Mouse (Mus musculus) MN1 (cell line): ENCODE results near the gene Sorbs1.

Experiments
- DNase-seq: peaks from one replicate; pipeline ENCODE4 v3.0.0-alpha.2; 2016; ENCODE audit warnings: low spot score

Sorbs1 gene

DNA sequence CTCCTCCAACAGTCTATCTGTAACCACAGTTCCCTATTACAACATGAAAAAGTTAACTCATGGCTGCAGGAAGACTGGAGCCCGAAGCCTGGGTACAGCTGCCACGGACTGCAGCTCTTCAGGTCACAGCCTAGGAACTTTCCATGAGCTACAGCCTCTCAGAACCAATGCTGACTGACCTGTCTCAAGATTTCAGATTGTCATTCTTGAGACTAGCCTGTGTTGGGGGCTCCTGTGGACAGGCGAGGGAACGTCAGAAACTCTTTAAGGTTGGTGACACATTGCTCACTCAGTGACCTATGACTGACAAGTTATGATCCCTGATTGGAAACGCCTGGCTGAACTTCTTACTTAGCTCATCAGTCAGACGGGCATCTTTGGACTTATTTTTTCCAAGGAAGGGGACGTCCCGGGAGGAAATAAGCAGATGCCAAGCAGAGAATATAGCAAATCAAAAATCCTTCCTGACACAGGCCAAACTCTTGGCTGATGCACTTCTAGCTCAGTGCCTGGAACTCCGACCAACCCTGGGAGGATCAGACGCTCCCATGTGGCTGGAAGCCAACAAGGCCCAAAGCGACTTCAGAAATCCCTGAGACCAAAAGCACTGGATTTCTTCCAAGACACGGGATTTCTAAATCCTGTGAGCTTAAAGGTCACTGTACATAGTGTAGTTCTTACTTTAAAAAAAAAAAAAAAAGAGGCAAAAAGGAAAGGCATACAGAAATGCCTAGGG, 76.9 kb downstream of the Sorbs1 start:
- DNase-seq: no peak

DNA sequence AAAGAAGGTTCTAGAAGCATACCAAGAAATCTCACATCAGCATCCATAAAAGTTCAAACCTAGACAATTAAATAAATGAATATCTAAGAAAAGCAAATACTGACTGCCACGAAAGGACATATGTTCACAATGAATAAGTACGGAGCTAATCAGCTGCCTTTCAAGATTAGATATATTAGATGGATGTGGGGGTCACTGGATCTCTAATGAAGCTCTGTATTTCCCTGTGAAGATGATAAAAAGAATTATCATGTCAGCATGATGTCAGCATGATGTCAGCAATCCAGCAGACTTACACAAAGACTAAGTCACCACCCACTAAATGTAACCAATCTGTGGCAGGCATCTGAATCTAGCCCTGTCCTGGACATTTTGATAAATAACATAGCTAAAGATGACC, 77.8 kb downstream of the Sorbs1 start:
- no peak for DNase-seq

DNA sequence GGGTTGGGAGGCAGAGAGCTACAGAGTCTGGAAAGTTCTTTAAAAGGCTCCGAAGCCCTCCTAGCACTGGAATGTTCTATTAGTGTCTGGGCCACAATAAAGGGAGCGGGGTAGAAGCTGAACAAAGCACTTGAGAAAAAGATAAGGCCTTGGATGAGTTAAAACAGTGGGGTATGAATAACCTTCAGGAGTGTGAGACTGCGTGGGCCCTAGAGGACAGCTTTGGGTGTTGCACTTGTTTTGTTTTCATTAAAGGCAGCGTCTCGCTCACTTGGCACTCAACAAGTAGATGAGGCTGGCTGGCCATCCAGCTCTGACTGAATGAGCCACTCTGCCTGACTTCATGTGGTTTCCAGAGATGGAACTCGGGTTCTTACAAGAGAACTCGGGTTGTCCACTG, 78.5 kb downstream of the Sorbs1 start:
- no peak for DNase-seq

DNA sequence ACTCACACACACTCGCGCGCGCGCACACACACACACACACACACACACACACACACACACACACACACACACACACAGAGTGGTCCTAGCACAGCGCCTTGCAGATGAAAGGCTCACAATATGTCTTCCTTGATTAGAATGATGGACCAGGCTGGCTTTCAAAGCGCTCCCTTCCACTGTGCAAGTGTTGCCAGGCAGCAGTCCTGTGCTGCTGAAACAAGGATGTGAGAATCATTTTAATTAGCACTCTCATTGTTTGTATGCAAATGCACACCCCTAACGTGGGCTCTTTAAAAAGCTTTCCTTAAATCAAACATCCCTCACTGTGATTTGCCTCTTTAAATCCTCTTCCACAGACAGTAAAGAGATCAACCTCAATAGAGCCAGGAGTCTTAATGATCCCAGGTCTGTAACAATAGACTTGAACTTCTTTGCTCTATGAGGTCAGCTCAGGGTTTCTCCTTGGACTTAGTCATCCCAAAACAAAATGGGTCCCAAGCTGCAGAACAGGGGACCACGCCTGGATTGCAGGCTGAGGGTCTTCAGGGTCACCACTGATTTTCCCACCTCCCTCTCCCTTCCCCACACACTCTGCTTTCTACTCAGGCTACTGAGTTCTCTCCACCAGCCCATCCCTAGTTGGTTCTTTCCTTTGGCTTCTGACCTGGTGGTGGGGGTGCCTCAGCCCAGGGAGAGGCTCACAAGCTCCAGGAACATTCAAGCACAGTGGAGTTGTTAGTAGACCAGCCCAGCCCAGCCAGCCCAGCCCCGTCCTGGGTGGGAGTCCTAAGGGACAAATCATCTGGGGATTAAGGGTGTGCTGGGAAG, 79.3 kb downstream of the Sorbs1 start:
- DNase-seq: no peak

DNA sequence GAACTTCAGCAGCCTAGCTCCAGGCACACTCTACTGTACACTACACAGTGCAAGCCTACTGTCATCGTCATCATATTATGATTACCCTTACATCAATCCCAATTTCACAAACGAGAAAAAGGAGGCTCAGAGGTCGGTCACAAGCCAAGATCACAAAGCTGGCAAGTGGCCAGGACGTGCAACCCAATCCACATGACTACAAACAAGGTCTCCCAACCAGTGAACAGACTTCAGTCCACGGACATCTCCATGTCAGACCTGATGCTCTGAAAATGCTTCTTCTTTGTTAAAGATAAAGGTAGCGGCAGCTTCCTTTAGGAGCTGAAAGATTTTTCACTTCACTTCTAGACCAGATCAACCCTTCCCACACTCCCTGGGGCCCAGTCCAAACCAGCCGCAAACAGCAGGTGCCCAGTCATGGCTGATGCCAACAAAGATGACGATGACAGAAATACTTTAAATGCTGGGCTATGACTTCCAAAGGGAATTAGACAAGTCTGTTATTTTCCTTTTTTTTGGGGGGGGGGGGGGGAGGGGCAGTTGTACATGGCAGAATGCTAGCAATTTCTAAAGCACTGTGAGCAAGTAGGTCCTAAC, 80.2 kb downstream of the Sorbs1 start:
- DNase-seq: no peak

DNA sequence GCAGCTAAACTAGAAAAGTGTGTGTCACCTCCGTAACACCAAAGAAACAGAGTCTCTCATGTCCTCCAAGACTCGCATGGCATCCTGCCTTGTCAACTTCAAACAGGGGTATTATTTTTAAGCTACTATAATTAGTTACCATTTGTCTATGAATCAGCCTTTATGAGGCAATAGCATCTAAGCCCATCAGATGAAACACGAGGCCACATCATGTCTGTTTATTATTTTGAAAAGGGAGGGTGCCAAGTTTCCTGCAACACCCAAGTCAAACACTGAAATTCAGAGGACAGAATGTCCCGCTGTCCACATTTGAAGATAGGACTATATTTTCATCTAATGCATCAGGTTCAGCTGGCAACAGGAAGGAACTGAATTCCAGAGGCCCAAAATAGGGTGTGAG, 81.6 kb downstream of the Sorbs1 start:
- no peak for DNase-seq

DNA sequence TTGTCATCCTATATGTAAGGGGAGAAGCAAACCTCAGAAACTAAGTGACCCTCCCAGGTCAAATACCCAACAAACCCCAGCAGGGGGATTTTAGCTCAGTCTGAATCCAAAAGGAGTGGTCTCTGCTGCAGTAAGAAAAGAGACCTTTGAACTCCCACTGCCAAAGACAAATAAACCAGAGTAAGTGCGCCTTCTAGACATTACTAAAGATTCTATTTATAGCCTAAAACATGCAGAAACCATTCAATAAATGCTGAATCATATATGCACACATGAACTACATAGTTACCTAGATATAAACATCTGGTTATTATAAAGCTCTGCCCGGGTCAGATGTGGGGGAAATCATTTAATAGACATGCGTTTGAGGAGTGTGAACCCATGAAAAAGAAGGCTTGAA, 84.0 kb downstream of the Sorbs1 start:
- DNase-seq: no peak

DNA sequence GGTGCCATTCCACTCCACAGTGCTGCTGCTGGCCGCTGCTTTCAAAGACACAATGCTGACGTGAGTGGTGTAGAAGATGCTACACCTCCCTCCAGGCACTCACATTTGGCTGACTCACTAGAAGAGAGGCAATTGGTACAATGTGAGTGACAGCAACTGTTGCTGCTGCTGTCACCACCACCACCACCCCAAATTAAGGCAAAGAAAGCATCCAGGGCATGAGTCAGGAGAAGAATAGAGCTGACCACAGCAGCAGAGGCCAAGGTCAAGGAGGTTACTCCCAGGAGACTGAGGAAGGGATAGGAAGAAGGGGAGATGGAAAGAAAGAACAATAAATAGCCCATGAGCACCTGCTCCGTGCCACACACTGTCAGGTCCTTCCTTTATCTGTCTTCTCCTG, 84.4 kb downstream of the Sorbs1 start:
- DNase-seq: no peak

DNA sequence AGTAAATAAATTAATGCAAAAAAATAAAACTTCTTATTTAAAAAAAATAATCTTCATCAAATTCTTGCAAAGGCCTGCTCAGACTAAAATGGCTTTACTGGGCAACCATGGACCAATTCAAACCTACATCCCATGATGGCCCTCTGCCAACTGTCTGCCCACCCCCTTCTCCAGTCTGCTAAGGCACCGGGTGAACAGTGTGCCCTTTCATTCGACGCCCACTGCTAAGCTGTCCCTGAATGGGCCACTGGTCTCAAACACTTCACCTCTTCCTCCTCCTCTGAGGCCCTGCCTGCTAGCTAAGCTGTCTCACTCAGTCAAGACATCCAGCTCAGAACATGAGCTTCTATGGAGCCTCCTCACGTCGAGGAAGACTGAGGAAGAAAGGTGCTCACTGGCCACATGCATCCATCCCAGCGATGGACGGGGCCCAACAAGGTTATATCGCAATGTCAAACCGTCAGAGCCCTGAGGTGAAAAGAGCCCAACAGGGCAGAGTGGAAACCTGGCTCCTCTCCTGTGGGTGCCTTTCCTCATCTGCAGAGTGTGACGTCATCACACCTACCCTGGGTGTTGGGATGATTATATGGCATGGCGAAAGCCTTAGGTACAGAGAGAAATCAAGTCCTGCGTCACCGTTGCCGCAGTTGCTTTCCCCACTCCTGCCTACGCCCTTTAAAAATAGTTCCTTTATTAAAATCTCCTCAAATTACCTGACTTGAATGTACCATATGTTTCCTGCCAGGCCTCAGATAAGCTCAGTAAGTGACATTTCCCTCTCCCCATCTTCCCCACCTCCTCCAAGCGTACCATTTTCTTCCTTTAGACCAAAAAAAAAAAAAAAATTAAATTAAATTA, 87.2 kb downstream of the Sorbs1 start:
- DNase-seq: no peak

DNA sequence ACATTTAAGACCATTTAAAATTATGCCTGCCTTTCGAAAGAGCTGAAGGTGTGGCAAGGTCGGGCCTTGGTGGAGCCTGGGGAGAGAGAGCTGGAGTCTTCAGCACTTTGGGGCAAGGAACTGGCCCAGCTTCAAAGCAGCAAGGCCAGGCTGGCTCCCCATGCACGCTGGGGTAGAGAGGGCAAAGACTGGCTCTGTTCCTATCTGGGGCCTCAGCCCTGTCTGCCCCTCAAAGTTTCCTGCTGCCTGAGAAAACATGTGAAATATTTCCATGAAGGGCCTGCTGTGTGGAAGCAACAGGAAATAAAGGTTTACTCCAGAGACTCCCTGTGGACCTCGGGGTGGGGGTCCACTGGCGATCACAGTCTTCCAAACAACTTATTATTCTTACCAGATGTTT, 88.3 kb downstream of the Sorbs1 start:
- DNase-seq: no peak

DNA sequence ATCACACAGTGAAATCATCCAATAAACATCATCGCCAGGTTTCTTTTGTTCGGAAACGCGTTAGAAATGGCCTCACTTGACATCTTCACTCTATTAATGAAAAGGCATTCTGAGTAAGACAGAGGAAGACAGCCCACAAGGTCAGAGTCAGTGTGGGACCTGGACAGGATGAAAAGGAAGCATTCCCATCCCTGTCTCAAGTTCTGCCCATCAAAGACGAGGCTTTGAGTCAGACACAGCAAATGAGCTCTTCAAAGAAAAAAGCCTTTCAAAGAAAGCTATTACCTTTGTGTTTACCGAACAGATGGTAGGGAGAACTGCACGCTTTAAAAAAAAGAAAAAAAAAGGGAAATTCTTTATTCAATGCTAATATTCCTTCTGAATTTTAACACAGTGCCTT, 92.5 kb downstream of the Sorbs1 start:
- DNase-seq: no peak

DNA sequence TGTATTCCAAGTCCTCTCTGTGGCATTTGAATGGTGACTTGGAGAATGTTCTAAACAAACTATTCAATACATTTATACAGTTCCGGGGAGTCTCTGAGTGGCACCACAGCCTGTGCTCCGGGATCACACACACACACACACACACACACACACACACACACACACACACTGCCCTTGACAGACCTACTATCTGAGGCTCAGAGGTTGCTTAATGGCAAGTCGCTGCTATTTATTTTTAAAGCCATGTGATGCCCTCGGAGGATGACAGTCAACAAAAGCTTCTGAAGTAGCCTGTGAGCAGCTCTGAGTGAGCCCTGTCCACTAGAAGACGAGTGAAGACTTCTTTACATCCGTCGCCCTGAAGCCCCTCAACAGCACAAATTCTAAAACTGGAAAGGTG, 94.3 kb downstream of the Sorbs1 start:
- no peak for DNase-seq

DNA sequence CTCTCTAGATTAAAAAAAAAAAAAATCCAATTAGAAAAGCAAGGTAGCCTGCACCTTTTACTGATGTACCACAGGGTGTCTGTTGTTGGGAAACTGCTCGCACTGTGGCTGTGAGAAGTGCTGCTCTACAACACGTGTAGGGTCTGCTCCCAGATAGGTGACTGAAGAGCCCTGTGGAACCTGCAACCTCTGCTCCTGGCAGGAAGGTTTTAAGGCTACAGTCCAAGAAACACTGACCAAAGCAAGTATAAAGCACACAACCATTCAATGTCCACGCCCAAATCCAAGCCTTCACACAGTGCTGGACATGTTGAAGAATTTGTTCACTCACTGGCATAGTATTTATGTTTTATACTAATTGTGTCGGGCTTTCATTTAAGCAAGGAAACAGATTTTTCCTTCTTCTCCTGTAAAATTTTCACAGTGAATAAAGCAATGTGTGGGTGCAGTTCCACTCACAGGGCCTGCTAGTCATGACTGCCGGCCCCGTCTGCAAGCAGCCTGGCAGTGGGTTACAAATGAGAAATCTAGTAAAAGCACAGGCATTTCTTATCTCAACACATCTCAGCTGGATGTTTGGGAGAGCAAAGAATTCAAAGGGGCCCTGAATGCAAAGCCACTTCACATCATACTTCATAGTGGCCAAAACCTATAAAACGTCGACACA, 96.3 kb downstream of the Sorbs1 start:
- no peak for DNase-seq

DNA sequence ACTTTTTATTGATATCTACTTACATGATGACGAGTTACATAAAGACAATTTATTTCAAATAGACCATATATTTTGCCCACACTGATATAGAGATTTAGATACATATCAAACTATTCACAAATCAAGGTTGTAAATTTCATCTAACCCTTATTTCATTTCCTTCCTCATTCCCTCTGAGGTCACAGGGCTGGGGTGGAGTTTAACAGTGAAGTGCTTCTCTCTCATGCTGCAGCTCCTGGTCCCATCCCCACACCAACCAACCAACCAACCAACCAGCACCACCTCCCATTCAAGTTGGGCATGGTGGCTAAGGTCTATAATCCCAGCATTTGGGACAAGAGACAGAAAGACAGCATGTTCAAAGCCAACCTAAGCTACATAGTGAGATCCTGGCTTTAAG, 97.9 kb downstream of the Sorbs1 start:
- DNase-seq: no peak

DNA sequence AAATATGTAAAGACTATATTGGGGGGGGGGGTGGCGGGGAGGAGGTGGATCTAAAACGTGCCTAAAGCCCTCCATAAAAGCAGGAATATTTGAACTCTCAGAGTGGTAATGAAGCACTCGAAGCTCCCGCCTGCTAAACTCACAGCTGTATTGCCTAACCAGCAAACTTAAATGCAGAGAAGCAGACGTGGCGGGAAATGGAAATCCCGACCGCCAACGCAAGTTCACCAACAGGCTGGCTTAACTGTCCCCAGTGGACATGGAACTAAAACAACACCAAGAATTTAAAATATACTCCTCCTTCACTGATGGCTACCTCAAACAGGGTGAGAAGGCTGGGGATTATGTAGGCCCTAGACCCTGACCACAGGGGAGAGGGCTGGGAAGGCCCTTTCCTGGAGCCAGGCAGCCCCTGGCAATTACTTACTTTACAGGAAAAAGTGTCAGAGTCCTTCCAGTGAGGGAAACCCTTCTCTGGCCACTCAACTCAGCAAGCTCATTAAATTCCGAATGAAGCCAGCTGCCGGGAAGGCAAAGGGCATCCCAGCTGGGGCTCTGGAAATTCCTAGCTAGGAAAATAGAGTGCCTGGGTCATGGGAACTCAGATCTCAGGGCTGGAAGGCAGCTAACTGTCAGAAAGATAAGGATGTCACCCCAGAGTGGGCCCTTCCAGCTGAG, 98.6 kb downstream of the Sorbs1 start:
- no peak for DNase-seq

DNA sequence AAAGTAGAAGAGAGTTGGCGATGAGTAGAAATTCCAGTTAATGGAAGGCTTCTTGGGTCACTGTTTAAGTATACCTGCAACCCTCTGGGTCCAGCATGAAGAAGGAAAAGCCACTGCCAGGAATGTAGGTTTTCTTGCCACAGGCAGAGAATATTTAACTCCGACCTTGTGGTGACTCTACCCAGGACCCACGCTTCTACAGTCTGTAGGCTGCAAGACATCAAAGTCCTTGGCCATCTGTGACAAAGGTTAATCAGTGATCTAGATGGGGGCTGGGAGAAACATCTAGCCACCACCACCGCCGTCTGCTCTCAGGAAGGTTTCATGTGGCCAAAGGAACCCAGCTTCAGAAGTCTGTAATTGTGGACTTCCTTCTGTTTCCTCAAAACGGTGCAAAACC, 99.2 kb downstream of the Sorbs1 start:
- no peak for DNase-seq

DNA sequence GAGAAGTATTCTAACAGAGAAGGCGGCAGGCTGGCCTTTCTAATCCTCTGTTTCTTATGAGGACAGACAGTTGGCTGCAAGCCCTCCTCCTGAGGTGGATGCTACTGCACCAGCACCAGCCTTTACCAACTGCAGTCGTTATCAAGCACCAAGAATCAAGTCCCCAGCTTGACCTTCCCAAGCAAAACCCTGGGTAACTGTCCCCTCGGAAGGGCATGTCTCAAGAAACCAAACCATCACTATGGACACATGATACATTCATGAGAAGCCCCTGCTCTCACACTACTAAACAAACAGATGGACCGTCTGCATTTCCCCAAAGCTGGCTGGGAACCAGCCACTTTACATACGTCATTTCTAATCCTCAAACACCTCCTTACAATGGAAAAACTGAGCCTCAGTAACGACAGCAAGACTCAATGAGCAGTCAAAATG, 102.2 kb downstream of the Sorbs1 start:
- no peak for DNase-seq

DNA sequence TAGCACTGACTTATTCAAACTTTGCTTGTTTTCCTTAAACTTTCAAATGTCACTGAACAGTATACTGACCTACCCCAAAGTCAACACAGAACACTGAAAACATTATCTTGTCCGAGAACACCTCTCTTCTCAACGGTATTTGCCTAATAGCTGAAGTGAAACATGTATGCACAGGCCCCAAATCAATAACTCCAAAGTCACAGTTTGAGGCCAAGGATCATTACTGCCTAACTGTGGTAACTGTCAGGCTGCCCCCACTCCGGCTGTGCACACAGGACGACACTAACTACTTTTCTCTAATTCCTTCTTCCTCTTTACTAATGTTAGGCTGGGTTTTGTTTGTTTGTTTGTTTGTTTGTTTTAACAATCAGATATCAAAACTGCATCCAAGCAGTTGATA, 103.1 kb downstream of the Sorbs1 start:
- DNase-seq: no peak

DNA sequence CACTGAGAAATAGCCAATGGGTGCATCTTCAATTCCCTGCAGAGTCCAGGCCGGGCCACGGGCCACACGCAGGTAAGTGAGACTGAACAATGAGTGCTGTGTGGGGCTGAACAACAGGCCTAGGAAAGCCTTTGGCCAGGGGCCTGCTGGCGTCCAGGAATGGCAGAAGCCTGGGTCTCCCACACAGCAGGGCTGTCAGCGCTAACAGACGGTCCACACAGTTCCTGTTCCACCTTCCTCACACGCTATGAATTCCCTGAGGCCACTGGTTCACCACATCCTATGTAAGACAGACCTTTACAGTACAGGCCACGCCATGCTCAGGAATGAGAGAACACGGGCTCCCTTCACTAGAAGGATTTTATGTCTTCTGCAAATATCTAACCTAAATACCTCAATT, 103.5 kb downstream of the Sorbs1 start:
- no peak for DNase-seq

DNA sequence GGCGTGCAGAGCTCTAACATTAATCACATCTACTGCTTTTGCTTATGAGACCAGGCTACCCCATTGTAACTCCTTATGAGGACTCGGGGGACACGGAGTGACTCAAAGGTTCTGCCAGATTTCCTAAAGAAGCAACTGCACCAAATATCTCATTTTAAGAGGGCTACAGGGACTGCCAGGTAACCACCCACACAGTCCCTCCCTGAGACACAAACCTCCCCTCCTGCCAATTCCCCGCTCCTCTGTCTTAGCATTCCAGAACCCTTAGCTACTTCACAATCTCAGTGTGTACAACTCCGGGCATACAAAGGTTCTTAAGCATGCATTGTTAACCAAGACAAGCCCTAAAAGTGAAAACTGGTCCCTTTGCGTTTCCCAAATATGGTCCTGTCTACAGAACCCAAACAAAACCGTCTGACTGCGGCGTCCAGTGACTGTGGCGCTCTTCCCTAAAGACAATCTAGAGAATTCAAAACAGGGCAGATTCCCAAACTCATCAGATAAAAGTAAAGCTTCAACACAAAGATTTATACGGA, 104.0 kb downstream of the Sorbs1 start:
- DNase-seq: no peak

DNA sequence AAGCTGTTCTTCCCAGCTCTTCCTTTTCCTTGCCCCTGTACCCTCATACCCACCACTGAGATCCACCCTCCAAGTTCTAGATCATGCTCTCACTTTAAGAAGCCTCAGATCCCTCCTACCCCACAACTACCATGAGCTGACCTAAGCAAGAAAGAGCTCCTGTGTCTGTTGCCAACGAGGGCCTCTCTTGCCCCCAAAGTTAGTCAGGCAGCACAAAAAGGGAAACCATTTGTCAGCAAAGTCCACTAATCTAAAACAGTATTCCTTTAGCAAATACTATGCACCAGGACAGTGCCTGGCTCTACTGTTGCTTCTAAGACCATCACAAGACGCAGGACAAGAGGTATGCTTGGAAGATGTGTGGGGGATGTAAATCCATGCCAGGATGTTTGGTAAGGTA, 106.4 kb downstream of the Sorbs1 start:
- no peak for DNase-seq
